Mouse (Mus musculus) liver, embryonic 12.5 days (tissue): ENCODE data around the gene Dync1i1. TPM values are rescaled to one million over a fixed set of nuclear protein-coding genes. Genes with fewer than 3 reads are reported as not detected.

Experiments used
- polyA plus RNA-seq: library from polyadenylated mRNA; unstranded; fragments of >200 nt; fragmentation: Nextera tagmentation; extraction: Ambion mirVana; gene quantifications from 2 replicates; pipeline ENCODE4 v1.2.1, GENCODE M21; 2016

The Dync1i1 gene
- polyA plus RNA-seq, 1 experiment from 2014 or later, result 0.15 TPM

Other genes with a start within 250 kb of the Dync1i1 start
- gene Pdk4, start 229.3 kb upstream of the Dync1i1 start, polyA plus RNA-seq, result 2.0 and 2.4 TPM in 2 replicates